Mouse (Mus musculus): Measurements from ENCODE around the gene AU041133.
A peak's percentile ranks its signal among the peaks of the same experiment; 100 is the strongest.
"Not testable (repeated sequence)": the region's sequence is repeated elsewhere in the genome, so short reads cannot be mapped to it uniquely, and the experiment has no call there.

Gene AU041133

DNA sequence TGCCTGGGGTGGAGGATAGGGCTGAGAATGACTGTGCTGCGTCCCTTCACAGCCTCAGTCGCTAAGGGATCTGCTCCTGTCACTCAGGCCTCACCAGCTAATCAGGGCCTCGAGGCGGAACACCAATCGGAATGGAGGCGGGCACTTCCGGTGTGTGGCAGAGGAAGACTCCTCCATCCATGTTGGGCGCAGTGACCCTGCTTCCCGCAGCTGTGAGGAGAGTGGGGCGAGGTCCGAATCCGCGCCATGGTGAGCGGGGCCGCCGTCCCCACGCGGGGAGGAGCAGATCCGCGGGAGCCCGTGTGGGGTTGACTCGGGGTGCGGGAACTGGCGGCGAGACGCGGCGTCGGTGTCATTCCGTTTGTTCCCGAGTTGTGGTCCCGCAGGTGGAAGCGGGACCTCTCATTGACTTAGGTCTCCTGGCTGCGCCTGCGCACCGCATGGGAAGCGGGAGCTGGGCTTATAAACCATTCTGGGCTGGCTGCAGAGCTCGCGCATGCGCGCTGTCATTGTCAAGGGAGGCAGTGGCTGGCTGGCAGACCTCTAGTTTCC, at the start of gene AU041133:
AU041133 (plus strand) TSS at position 164 of the 552 bp plus-strand sequence.
- DNase-seq (ENCODE audit: low read depth, low spot score): peak; percentile 82

DNA sequence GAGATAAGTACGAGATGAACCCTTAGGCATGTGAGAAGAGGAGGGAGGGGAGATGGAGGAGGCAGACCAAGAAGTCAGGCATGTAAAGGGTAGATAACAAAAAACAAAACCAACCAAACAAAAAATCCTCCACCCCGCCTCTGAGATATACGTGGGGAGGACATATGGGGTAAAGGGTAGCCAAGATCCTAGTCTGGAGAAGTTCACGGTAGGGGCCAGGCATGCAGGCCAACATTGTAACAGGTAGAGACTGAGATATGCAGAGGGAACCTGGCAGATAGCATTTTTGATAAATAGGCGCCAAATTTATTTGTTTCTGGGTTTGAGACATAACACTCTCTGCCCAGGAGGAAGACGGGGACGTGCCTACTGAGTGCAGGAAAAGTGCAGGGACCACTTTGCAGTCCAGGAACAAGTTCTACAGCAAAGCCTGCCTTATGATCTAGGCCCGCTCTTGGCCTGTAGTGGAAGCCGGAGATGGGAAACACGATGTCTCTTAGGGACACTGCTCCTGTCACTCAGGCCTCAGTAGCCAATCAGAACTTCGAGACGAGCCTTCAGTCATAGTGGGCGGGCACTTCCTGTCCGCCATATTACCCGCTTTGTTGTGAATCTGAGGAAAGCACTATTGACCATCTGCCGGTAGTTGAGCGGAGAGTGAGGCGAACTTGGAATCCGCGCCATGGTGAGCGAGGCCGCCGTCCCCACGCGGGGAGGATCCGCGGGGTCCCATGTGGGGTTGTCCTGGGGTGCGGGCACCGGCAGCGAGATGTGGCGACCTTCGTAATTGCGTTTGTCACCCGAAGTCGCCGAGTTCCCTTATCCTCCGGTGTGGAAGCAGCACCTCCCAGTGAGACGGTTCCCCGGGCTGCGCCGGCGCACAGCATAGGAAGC, 44.8 kb upstream of the AU041133 start, which contains the start of gene BC024063:
BC024063 (plus strand) TSS at position 626 of the 894 bp plus-strand sequence.
- DNase-seq (ENCODE audit: low read depth, low spot score): peak; percentile 56

DNA sequence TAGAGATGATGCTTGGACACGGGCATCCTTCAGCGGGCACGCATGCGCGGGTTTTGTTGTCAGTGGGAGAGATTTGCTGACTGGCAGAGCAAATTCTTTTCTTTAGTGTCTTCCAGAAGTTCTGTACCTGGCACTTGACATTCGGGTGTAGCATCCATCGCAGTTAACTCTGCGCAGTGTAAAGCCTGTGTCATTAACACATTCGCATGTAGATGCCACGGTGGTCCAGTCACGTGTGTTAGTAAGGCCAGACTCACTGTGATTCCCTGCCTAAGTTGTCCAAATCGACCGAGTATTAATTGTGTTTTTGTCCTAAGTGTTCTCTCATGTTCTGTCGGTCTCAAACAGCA, 44.2 kb upstream of the AU041133 start:
- DNase-seq (ENCODE audit: low read depth, low spot score): not testable (repeated sequence)

DNA sequence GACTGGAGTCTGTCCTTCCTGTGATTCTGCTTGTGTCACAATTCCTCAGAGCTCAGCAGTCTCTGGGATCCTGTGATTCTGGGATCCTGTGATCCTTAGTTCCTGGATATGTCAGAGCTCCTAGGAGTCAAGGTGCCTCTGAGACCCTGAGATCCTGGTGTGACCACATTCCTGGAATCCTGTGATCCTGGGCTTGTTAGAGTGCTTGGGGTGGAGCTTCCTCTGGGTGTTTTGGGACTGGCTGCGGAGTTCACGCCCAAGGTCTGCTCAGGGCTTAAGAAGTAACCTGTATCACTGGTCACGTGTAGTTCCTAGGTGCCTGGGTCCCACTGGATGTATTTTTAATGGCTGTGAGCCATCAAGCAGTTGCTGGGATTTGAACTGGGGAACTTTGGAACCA, 10.6 kb upstream of the AU041133 start:
- no peak for DNase-seq (ENCODE audit: low read depth, low spot score)

DNA sequence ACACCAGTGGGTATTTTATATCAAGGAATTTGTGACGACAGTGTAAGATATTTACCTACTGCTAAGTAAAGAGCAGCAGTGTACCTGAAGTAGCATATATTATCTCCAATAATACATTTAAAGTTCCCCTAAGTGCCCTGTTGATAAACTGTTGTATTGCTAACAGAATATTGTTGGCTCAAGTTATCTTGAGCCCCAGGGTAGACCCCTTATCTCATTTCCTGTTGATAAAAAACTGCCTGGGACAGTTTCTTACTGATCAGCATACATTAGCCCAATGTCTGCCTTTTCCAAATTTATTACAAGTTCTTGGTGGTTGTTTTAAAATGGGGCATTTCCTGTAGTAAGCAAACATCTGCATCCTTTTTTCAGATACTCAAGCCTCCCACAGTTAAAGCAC, 17.5 kb downstream of the AU041133 start:
- DNase-seq (ENCODE audit: low read depth, low spot score): no peak

DNA sequence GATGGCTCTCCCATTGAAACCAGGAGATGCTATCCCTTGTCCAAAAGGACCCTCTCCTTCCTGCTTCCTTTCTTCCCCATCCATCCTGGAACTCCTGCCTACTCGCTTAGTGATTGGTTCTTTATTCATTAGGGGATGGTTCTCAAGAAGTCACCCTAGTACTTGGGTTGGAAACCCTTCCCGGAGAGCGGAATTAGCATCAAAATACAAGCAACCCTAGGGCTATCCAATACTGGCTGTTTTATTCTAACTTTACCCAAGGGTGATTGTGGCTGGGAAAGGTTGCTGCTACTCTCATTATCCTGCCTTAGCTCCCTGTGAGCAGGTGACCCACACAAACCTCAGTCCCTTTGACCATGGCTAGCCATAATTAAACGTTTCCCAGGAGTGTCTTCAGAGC, 19.8 kb downstream of the AU041133 start:
- DNase-seq (ENCODE audit: low read depth, low spot score): no peak

DNA sequence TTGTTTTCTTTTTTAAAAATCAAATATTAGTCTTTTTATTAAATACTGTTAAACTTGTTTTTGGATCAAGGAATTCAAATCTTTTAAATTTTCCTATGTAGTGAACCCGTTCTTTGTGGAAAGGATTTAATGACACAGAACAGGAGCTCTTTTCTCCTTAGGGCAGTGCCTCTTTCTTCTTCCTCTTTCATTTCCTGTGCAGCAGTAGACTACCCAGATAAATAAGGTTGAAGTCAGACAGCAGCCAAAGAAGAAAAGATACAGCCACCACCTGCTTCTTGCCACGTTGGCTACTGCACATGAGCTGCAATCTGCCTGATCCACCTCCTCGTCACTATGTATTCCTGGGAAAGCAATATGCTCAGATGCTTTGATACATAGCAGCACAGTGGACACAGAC, 40.0 kb downstream of the AU041133 start:
- no peak for DNase-seq (ENCODE audit: low read depth, low spot score)

DNA sequence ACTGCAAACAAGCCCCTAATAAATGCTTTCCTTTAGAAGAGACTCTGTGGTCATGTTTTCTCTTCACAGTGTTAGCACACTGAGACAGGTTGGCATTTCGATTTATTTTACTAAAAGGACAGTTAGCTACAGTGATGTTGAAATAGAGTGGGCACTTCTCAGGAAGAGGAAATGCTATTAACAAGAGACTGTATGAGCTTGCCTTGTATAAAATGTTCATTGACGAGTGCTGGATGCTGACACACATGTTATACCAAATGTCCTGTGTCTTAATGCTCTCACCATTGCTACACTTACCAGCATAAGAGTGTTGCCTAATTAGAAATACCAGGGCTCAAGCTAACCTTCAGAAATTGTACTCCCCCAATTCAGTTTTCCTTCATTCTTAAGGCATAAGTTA, 42.0 kb downstream of the AU041133 start:
- no peak for DNase-seq (ENCODE audit: low read depth, low spot score)

DNA sequence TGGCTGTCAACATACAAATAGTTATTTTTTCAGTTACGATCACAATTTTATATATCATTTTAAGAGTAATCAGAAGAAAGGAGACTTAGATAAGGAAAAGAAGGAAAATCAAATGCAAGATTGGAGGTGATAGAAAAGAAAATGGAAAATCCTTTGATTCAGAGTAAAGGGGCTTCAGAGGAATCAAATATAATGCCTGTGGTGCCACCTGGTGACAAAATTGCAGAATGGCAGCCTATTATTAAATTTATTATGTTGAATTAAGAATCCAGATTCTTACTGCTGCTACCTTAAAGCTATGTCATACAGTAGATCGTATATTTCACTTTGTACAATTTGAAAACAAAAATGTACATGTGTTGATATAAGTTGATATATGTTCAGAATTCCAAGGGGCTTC, 43.0 kb downstream of the AU041133 start:
- DNase-seq (ENCODE audit: low read depth, low spot score): peak; percentile 24

DNA sequence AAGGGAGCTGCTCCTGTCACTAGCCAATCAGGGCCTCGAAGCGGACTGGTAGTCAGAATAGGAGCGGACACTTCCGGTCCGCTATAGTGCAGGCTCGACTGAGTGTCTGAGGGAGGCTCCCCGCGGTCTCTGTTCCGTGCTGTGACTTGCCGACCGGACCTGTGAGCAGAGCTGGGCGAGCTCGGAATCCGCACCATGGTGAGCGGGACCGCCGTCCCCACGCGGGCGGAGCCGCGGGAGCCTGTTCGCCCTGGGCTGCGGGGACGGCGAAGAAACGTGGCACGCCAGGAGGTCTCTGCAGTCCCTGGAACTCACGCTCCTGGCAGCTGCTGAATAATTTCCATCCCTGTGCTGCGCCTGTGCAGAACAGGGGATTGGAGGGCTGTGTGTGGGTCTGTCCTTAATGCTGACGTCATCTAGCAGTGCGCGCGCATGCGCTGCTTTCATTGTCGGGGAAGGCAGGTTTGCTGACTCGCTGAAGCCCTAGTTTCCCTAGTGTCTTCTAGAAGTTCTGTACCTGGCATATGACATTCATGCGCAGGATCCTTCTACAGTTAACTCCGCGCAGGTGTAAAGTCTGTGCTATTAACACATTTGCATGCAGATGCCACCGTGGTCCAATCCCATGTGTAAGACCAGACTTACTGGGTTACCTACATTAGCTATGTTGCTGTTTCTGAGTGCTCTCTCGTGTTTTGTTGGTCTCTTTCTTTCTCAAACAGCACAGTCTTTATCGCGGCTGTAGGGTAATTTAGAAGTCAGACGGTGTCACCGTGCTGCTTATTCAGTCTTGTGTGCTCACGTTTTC, 50.6 kb downstream of the AU041133 start:
- peak; percentile 94 for DNase-seq (ENCODE audit: low read depth, low spot score)

Measured in embryo, embryonic 11.5 days (tissue).